Mouse (Mus musculus): ENCODE data around the gene Tcte2. TPM values are rescaled to one million over a fixed set of nuclear protein-coding genes. Genes with fewer than 3 reads are reported as not detected.

The Tcte2 gene
- polyA plus RNA-seq, 1 experiment from 2014 or later: 2.8 TPM

DNA sequence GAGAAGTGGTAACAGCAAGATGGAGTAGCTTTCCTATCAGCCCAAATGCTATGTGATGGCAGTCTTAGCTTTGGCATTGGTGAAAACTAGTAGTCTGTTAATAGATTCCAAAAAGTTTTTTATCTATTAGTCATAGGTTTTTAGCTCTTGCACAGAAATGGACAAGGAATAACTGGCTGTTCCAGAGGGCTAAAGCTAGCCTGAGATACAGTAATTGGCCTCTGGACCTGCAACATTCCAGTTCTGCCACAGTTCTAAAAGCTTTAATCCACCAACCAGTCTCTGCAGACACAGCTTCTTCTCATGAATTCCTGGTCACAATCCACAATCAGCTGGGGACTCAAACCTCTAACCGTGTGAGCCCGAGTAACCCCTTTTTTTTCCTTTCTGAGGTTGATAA lies 64.0 kb downstream of the Tcte2 start:
- 93% methylated on average over 2 of the region's 2 CpGs for WGBS
- no peak overlapping the region for H3K9ac ChIP-seq (replicated peaks; ENCODE audit: low read length)
- no peaks in the 10 kb centered on the region for H3K27me3 ChIP-seq (ENCODE audit: insufficient read depth, low read length)
- ATAC-seq (ENCODE audit: low FRiP score, low TSS enrichment): no peak
- no peak overlapping the region for H3K4me2 ChIP-seq (replicated peaks; ENCODE audit: low read depth, low read length)
- H3K9me3 ChIP-seq (ENCODE audit: low read length): no peaks in the 10 kb centered on the region
- H3K4me3 ChIP-seq (ENCODE audit: low read length): no peak overlapping the region
- no peaks in the 10 kb centered on the region for H3K36me3 ChIP-seq (ENCODE audit: insufficient read depth, low read length)
- no peak overlapping the region for H3K27ac ChIP-seq (ENCODE audit: low read length)
- H3K4me1 ChIP-seq (ENCODE audit: insufficient read depth, low read length): peaks cover 15% of the 10 kb centered on the region

DNA sequence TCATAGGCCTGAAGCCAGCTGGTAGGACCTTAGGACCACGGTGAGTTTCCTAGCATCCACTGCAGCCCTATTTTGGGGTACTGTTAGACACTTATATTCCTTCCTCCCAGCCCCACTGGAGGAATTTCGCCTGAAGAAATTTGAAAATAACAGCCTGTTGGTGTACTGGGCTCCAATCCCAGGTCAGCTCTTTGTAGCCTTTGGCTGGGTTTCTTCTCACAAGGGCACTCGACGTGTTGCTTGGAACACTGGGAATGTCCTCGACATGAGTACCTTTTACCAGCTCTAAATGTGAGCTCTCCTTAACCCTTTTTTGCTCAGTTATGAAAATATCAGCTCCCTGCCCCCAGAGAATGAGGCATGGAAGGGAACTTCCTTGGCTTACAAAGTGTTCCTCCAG lies 65.7 kb downstream of the Tcte2 start:
- no peak overlapping the region for H3K27ac ChIP-seq (ENCODE audit: low read length)
- H3K9me3 ChIP-seq (ENCODE audit: low read length): no peaks in the 10 kb centered on the region
- ATAC-seq (ENCODE audit: low FRiP score, low TSS enrichment): no peak
- H3K4me1 ChIP-seq (ENCODE audit: insufficient read depth, low read length): peaks cover 14% of the 10 kb centered on the region
- H3K27me3 ChIP-seq (ENCODE audit: insufficient read depth, low read length): no peaks in the 10 kb centered on the region
- no peak overlapping the region for H3K4me2 ChIP-seq (replicated peaks; ENCODE audit: low read depth, low read length)
- H3K9ac ChIP-seq (replicated peaks; ENCODE audit: low read length): no peak overlapping the region
- 68% methylated on average over 5 of the region's 5 CpGs for WGBS
- no peak overlapping the region for H3K4me3 ChIP-seq (ENCODE audit: low read length)
- no peaks in the 10 kb centered on the region for H3K36me3 ChIP-seq (ENCODE audit: insufficient read depth, low read length)

DNA sequence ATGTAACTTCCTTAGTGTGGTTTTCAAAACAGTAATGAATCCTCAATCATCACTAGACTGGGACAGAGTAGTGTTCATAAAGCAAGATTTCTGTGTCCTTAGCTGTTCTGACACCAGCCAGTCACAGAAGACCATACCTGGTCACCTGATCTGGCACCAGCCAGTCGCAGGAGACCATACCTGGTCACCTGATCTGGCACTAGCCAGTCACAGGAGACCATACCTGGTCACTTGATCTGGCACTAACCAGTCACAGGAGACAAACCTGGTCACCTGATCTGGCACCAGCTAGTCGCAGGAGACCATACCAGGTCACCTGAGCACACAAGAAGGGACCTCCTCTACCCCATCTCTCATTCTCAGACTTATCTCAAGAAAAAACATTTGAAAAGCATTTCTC lies 66.4 kb downstream of the Tcte2 start:
- peaks cover 7% of the 10 kb centered on the region for H3K4me1 ChIP-seq (ENCODE audit: insufficient read depth, low read length)
- H3K4me2 ChIP-seq (replicated peaks; ENCODE audit: low read depth, low read length): no peak overlapping the region
- ATAC-seq (ENCODE audit: low FRiP score, low TSS enrichment): no peak
- H3K27ac ChIP-seq (ENCODE audit: low read length): no peak overlapping the region
- no peak overlapping the region for H3K9ac ChIP-seq (replicated peaks; ENCODE audit: low read length)
- no peak overlapping the region for H3K4me3 ChIP-seq (ENCODE audit: low read length)
- no peaks in the 10 kb centered on the region for H3K9me3 ChIP-seq (ENCODE audit: low read length)
- H3K27me3 ChIP-seq (ENCODE audit: insufficient read depth, low read length): no peaks in the 10 kb centered on the region
- no peaks in the 10 kb centered on the region for H3K36me3 ChIP-seq (ENCODE audit: insufficient read depth, low read length)
- 80% methylated on average over 2 of the region's 2 CpGs for WGBS

DNA sequence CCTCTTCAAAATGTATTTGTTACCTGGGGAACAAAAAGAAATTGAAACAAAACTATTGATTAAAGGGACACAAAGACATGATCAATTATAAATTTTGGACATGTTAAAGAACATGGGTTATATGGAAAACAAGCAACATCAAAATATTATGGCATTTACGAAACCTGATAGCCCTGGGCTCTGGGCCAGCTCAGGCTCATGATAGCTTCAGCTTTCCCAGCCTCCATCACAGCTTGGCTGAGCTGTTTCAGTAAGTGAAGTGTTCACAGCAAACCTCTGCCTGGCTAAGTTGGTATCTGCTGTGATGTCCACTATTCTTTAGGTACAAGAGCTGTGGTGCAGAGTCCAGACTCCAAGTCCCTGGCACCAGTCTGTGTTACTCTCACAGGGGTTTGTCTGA lies 67.4 kb downstream of the Tcte2 start:
- no peaks in the 10 kb centered on the region for H3K27me3 ChIP-seq (ENCODE audit: insufficient read depth, low read length)
- no peak for ATAC-seq (ENCODE audit: low FRiP score, low TSS enrichment)
- no peaks in the 10 kb centered on the region for H3K4me1 ChIP-seq (ENCODE audit: insufficient read depth, low read length)

DNA sequence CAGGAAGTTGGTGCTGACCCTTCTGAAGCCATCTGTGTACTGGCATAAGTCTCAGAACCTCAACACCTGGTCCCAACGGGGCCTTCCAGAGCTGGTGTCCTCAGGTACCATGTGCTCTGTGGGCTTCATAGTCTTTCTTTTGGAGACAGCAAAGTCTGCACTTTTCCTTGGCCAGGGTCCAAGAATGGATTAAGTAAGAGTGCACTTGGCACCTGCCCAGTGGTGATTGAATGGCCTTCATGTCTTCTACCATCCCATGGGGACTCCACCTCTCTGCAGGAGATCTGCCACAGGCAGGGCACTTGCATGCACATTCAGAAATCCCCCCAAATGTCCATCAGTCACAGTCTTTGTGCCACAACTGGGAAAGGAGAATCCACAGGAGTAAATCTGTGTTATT lies 74.0 kb downstream of the Tcte2 start:
- ATAC-seq (ENCODE audit: low FRiP score, low TSS enrichment): no peak
- peaks cover 3% of the 10 kb centered on the region; the same call in 1 of the 2 replicates for H3K4me1 ChIP-seq (ENCODE audit: insufficient read depth, low read length)
- no peak overlapping the region for H3K4me2 ChIP-seq (replicated peaks; ENCODE audit: low read depth, low read length)
- H3K36me3 ChIP-seq (ENCODE audit: insufficient read depth, low read length): no peaks in the 10 kb centered on the region
- no peaks in the 10 kb centered on the region for H3K9me3 ChIP-seq (ENCODE audit: low read length)
- H3K27ac ChIP-seq (ENCODE audit: low read length): no peak overlapping the region
- no peak overlapping the region for H3K4me3 ChIP-seq (ENCODE audit: low read length)
- no peaks in the 10 kb centered on the region for H3K27me3 ChIP-seq (ENCODE audit: insufficient read depth, low read length)
- 75% methylated on average over 1 of the region's 1 CpGs for WGBS
- H3K9ac ChIP-seq (replicated peaks; ENCODE audit: low read length): no peak overlapping the region

More for the DNA sequence above, 67.4 kb downstream of the Tcte2 start:
- Histone ChIP-seq H3K36me3 (ENCODE audit: insufficient read depth, low read length) (no peaks in the 10 kb centered on the region), H3K9me3 (ENCODE audit: low read length) (no peaks in the 10 kb centered on the region), H3K4me2 (replicated peaks; ENCODE audit: low read depth, low read length) (no peak overlapping the region), H3K27ac (ENCODE audit: low read length) (no peak overlapping the region), H3K4me3 (ENCODE audit: low read length) (no peak overlapping the region), H3K9ac (replicated peaks; ENCODE audit: low read length) (no peak overlapping the region)
- 80% methylated on average over 1 of the region's 1 CpGs for WGBS

DNA sequence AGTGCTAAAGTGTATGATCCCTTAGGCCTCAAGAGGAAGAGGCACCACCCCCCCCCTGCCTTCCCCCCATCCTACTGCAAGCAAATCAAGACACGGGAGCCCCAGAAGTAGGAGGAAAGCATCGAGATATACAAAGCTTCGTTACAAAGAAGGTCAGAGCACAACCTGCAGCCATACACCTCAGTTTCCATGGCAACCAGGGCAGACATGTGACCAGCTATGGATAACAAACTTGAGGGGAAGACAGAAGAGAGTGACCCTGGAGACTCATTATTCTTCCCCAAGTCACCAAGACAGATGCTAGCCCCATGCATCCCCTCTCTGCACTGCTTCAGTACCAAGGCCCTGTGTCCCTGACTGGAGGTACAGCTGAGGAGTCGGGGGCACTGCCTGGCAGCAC lies 74.5 kb downstream of the Tcte2 start:
- Histone ChIP-seq H3K4me3 (ENCODE audit: low read length) (no peak overlapping the region), H3K9me3 (ENCODE audit: low read length) (no peaks in the 10 kb centered on the region), H3K4me1 (ENCODE audit: insufficient read depth, low read length) (peaks cover 6% of the 10 kb centered on the region; the same call in 1 of the 2 replicates), H3K27me3 (ENCODE audit: insufficient read depth, low read length) (no peaks in the 10 kb centered on the region), H3K27ac (ENCODE audit: low read length) (no peak overlapping the region), H3K9ac (replicated peaks; ENCODE audit: low read length) (no peak overlapping the region), H3K36me3 (ENCODE audit: insufficient read depth, low read length) (no peaks in the 10 kb centered on the region), H3K4me2 (replicated peaks; ENCODE audit: low read depth, low read length) (no peak overlapping the region)
- WGBS: 58% methylated on average over 4 of the region's 4 CpGs
- no peak for ATAC-seq (ENCODE audit: low FRiP score, low TSS enrichment)

DNA sequence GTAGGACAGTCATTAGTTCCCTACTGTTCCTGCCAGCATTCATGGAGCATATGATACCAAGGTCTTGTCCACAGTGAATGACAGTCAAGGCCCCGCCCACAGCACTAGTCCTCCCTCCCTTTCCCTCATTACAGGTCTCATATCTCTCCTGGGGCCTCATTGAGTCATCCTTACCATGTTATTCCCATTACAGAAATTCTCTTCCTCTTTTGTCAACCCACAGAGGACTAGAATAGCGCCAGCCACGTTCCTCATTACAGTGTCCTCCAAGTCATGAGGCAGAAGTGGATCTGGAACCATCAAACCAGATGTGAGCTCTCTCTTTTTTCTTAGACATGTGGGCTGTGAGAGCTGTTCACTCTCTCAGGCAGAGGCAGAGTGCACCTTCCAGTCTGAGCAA lies 76.0 kb downstream of the Tcte2 start:
- ATAC-seq (ENCODE audit: low FRiP score, low TSS enrichment): no peak
- Histone ChIP-seq H3K27ac (ENCODE audit: low read length) (no peak overlapping the region), H3K27me3 (ENCODE audit: insufficient read depth, low read length) (no peaks in the 10 kb centered on the region), H3K4me2 (replicated peaks; ENCODE audit: low read depth, low read length) (no peak overlapping the region), H3K4me3 (ENCODE audit: low read length) (no peak overlapping the region), H3K9ac (replicated peaks; ENCODE audit: low read length) (no peak overlapping the region), H3K9me3 (ENCODE audit: low read length) (no peaks in the 10 kb centered on the region), H3K4me1 (ENCODE audit: insufficient read depth, low read length) (peaks cover 6% of the 10 kb centered on the region; the same call in 1 of the 2 replicates), H3K36me3 (ENCODE audit: insufficient read depth, low read length) (no peaks in the 10 kb centered on the region)
- 91% methylated on average over 3 of the region's 3 CpGs for WGBS

DNA sequence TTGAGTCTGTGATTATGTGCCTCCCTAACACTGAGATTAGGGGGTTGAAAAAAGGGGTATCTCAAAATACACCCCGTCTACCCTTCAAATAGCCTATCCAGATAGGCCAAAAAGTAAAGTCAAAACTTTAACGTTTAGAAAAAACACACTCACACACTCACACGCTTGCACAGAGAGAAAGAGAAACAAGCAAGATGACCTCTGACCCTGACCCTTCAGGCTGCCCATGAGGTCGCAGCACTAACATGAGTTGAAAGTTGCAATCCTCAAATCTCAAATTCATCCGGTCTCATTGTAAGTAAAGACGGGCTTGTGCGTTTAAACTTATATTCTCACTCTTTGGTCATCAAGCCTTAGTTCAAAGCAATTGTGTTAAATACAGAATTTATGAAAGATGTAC lies 77.4 kb downstream of the Tcte2 start:
- H3K4me2 ChIP-seq (replicated peaks; ENCODE audit: low read depth, low read length): no peak overlapping the region
- WGBS: 55% methylated on average over 7 of the region's 7 CpGs
- no peak for ATAC-seq (ENCODE audit: low FRiP score, low TSS enrichment)

DNA sequence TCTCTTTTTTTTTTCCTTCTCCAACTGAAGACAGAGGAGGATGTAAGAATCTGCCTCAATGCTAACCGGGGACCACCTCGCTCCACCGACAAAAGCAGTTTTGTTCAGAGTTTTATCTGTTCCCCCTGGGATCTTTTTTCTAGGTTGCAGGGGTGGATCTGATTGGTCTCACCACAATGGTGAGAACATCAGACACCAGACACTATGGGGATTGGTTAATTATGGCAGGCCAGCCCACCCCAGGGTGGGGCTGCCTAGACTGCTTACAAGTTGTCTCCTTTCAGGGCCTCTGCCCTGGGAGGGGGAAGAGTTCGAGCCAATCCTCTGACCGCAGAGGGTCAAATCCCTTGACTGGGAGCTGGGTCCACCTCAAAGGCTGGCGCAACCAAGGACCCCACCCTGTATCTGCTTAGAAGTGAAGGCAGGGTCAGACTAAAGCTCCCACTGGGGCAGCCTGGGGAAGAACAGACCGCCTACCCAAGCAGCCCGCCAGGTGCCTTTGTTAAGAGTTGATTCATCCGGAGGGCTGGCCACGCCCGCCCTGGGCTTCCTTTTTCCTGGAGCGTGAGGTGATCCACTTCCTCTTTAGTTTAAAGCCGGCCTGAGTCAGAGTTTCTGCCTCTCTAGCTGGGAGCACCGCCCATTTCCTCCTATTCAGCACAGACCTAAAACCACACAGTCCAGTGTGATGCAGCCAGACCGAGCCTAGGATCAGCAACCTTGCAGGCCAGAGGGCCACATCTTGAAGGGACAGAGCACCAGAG lies 78.0 kb downstream of the Tcte2 start:
- no peaks in the 10 kb centered on the region for H3K27me3 ChIP-seq (ENCODE audit: insufficient read depth, low read length)
- H3K9ac ChIP-seq (replicated peaks; ENCODE audit: low read length): peak overlapping the region; percentile 50
- no peaks in the 10 kb centered on the region for H3K9me3 ChIP-seq (ENCODE audit: low read length)
- peak; percentile 84 for ATAC-seq (ENCODE audit: low FRiP score, low TSS enrichment)
- peak overlapping the region; percentile 39 for H3K4me2 ChIP-seq (replicated peaks; ENCODE audit: low read depth, low read length)
- WGBS: 21% methylated on average over 15 of the region's 15 CpGs
- peaks cover 6% of the 10 kb centered on the region; the same call in 1 of the 2 replicates for H3K4me1 ChIP-seq (ENCODE audit: insufficient read depth, low read length)
- H3K36me3 ChIP-seq (ENCODE audit: insufficient read depth, low read length): no peaks in the 10 kb centered on the region
- peak overlapping the region; percentile 86 for H3K27ac ChIP-seq (ENCODE audit: low read length)
- H3K4me3 ChIP-seq (ENCODE audit: low read length): peak overlapping the region; percentile 34

More for the DNA sequence above, 77.4 kb downstream of the Tcte2 start:
- no peaks in the 10 kb centered on the region for H3K9me3 ChIP-seq (ENCODE audit: low read length)
- no peaks in the 10 kb centered on the region for H3K36me3 ChIP-seq (ENCODE audit: insufficient read depth, low read length)
- peaks cover 6% of the 10 kb centered on the region; the same call in 1 of the 2 replicates for H3K4me1 ChIP-seq (ENCODE audit: insufficient read depth, low read length)
- H3K27me3 ChIP-seq (ENCODE audit: insufficient read depth, low read length): no peaks in the 10 kb centered on the region
- H3K4me3 ChIP-seq (ENCODE audit: low read length): no peak overlapping the region
- H3K27ac ChIP-seq (ENCODE audit: low read length): peak overlapping the region; percentile 86
- no peak overlapping the region for H3K9ac ChIP-seq (replicated peaks; ENCODE audit: low read length)

DNA sequence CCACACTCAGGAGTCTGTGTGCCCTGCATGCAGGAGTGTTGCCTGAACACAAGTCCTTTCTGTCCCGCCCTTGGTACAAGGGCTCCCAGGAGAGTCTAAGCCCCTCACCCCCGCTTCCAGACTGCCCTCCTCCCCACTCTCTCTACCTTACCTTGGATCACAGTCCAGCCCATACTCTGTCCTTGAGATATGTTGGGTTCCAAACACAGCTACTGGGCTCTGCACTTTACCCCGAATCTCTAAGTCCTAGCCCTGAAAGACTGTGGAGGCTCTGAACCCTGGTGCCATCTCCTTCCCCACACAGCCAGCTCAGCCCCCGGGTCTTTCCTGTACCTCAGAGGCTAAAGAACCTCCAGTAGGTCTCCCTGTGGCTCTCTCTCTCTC lies 78.6 kb downstream of the Tcte2 start:
- no peak for ATAC-seq (ENCODE audit: low FRiP score, low TSS enrichment)
- Histone ChIP-seq H3K4me1 (ENCODE audit: insufficient read depth, low read length) (peaks cover 6% of the 10 kb centered on the region; the same call in 1 of the 2 replicates), H3K9me3 (ENCODE audit: low read length) (no peaks in the 10 kb centered on the region), H3K27ac (ENCODE audit: low read length) (peak overlapping the region; percentile 86), H3K36me3 (ENCODE audit: insufficient read depth, low read length) (no peaks in the 10 kb centered on the region), H3K4me2 (replicated peaks; ENCODE audit: low read depth, low read length) (peak overlapping the region; percentile 34), H3K9ac (replicated peaks; ENCODE audit: low read length) (peak overlapping the region; percentile 50), H3K27me3 (ENCODE audit: insufficient read depth, low read length) (no peaks in the 10 kb centered on the region), H3K4me3 (ENCODE audit: low read length) (peak overlapping the region; percentile 34)
- WGBS: 33% methylated on average over 4 of the region's 4 CpGs
